Mouse (Mus musculus) stomach, embryonic 16.5 days (tissue): ENCODE results near the gene Taok1. TPM values are rescaled to one million over a fixed set of nuclear protein-coding genes. Genes with fewer than 3 reads are reported as not detected.

Experiments
- ATAC-seq: fragments of 200-750 bp; cut with Nextera tagmentation; 2 replicates; pipeline ENCODE4 v1.8.0; 2017; ENCODE audit warnings: moderate number of reproducible peaks, moderate TSS enrichment; ENCODE audit not compliant: insufficient read depth, low FRiP score
- H3K27ac ChIP-seq: fragments of 300-500 bp; sonication (generic); 2 replicates; pipeline ENCODE4 v1.5.1; 2014; ENCODE audit warnings: low read length
- H3K27me3 ChIP-seq: fragments of 300-500 bp; sonication (generic); 2 replicates; pipeline ENCODE4 v1.6.1; 2014; ENCODE audit warnings: low read length, control low read depth, mixed read lengths; ENCODE audit not compliant: control insufficient read depth, insufficient read depth
- H3K36me3 ChIP-seq: fragments of 300-500 bp; sonication (generic); 2 replicates; pipeline ENCODE4 v1.6.1; 2014; ENCODE audit warnings: low read length; ENCODE audit not compliant: control insufficient read depth, insufficient read depth
- H3K4me1 ChIP-seq: fragments of 300-500 bp; sonication (generic); 2 replicates; pipeline ENCODE4 v1.6.1; 2014; ENCODE audit warnings: low read length, control low read depth, mixed read lengths; ENCODE audit not compliant: control insufficient read depth, insufficient read depth
- H3K4me2 ChIP-seq: fragments of 300-500 bp; sonication (generic); 2 replicates; pipeline ENCODE4 v1.6.1; 2014; ENCODE audit warnings: low read depth, low read length, mixed read lengths
- H3K4me3 ChIP-seq: fragments of 300-500 bp; sonication (generic); replicated peaks from 2 replicates; pipeline ENCODE4 v1.5.1; 2014; ENCODE audit warnings: mild to moderate bottlenecking, low read length
- H3K9ac ChIP-seq: fragments of 300-500 bp; sonication (generic); 2 replicates; pipeline ENCODE4 v1.6.1; 2014; ENCODE audit warnings: low read length
- H3K9me3 ChIP-seq: fragments of 300-500 bp; sonication (generic); replicated peaks from 2 replicates; pipeline ENCODE4 v1.6.1; 2016; ENCODE audit warnings: low read length, control low read depth; ENCODE audit not compliant: control insufficient read depth
- WGBS: fragments of 180-500 bp; shearing (Covaris S2); extraction: QIAGEN DNeasy Blood & Tissue Kit; methylation state at CpG from one replicate; pipeline ENCODE4 v1.1.7; 2014; 5-methylcytosine and 5-hydroxymethylcytosine counted together
- polyA plus RNA-seq: library from polyadenylated mRNA; unstranded; fragments of >200 nt; fragmentation: Nextera tagmentation; extraction: Ambion mirVana; gene quantifications from 2 replicates; pipeline ENCODE4 v1.2.1, GENCODE M21; 2015

Gene Taok1
- polyA plus RNA-seq, 1 experiment from 2014 or later: 11.5 TPM

GRCm38 (mm10) chr11:77626596-77627535 lies 19.3 kb upstream of the Taok1 start:
- H3K27ac ChIP-seq: no peak overlapping the region
- H3K9ac ChIP-seq: no peak overlapping the region
- peaks cover 7% of the 10 kb centered on the region; the same call in 1 of the 2 replicates for H3K4me1 ChIP-seq
- H3K27me3 ChIP-seq: 0 out of 2 replicates have a peak, but pooled peaks cover 3% of the 10 kb centered on the region
- no peak overlapping the region for H3K4me3 ChIP-seq
- no peaks in the 10 kb centered on the region for H3K9me3 ChIP-seq
- 71% methylated on average over 5 of the region's 5 CpGs for WGBS
- no peaks in the 10 kb centered on the region for H3K36me3 ChIP-seq
- no peak for ATAC-seq
- no peak overlapping the region for H3K4me2 ChIP-seq

GRCm38 (mm10) chr11:77625061-77625855 lies 17.6 kb upstream of the Taok1 start:
- peak overlapping the region; percentile 36 for H3K4me3 ChIP-seq
- no peaks in the 10 kb centered on the region for H3K9me3 ChIP-seq
- 0 out of 2 replicates have a peak, but pooled peaks cover 3% of the 10 kb centered on the region for H3K27me3 ChIP-seq
- H3K4me2 ChIP-seq: peak overlapping the region; percentile 66
- 0 out of 2 replicates have a peak, but pooled peaks have one; percentile 22 for ATAC-seq
- peak overlapping the region; percentile 33 for H3K9ac ChIP-seq
- H3K4me1 ChIP-seq: peaks cover 7% of the 10 kb centered on the region; the same call in 1 of the 2 replicates
- WGBS: 10% methylated on average over 11 of the region's 11 CpGs
- H3K36me3 ChIP-seq: no peaks in the 10 kb centered on the region
- no peak overlapping the region for H3K27ac ChIP-seq

- under 1% methylated on average over 17 of the region's 17 CpGs for WGBS
- Histone ChIP-seq H3K36me3 (no peaks in the 10 kb centered on the region), H3K4me1 (peaks cover 7% of the 10 kb centered on the region; the same call in 1 of the 2 replicates), H3K9ac (peak overlapping the region; percentile 33), H3K4me3 (peak overlapping the region; percentile 36), H3K4me2 (peak overlapping the region; percentile 66), H3K27me3 (0 out of 2 replicates have a peak, but pooled peaks cover 3% of the 10 kb centered on the region), H3K9me3 (no peaks in the 10 kb centered on the region), H3K27ac (peak overlapping the region; percentile 21; the same call in 1 of the 2 replicates)
- ATAC-seq: peak; percentile 86; the same call in 1 of the 2 replicates
These were observed 16.9 kb upstream of the Taok1 start for GRCm38 (mm10) chr11:77624441-77625060.

DNA sequence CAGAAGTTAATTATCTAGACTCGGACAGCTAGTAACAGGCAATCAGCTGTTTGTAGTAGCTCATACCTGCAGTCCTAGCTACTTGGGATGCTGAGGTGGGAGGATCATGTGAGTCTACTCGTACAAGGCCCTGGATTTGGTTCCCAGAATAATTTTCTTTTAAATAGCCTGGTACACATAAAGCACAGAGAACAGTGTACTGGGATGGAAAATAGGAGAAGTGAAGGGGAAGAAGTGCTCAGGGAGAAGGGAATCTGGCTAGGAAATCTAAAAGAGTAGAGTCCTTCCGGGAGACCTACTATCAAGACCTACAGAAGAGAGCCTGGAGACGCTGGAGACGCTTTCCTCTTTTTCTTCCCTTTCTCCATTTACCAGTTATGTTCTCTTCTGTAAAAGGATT lies 16.4 kb upstream of the Taok1 start:
- 0 out of 2 replicates have a peak, but pooled peaks cover 3% of the 10 kb centered on the region for H3K27me3 ChIP-seq
- peak overlapping the region; percentile 18; the same call in 1 of the 2 replicates for H3K27ac ChIP-seq
- H3K4me1 ChIP-seq: peaks cover 7% of the 10 kb centered on the region; the same call in 1 of the 2 replicates
- no peaks in the 10 kb centered on the region for H3K36me3 ChIP-seq
- 32% methylated on average over 5 of the region's 5 CpGs for WGBS
- no peak for ATAC-seq
- H3K4me3 ChIP-seq: peak overlapping the region; percentile 36
- no peaks in the 10 kb centered on the region for H3K9me3 ChIP-seq
- peak overlapping the region; percentile 33; the same call in 1 of the 2 replicates for H3K9ac ChIP-seq
- peak overlapping the region; percentile 66 for H3K4me2 ChIP-seq

- no peak for ATAC-seq
- WGBS: 63% methylated on average over 5 of the region's 5 CpGs
- Histone ChIP-seq H3K9me3 (no peaks in the 10 kb centered on the region), H3K4me3 (no peak overlapping the region), H3K27me3 (0 out of 2 replicates have a peak, but pooled peaks cover 3% of the 10 kb centered on the region), H3K4me1 (peaks cover 7% of the 10 kb centered on the region; the same call in 1 of the 2 replicates), H3K27ac (no peak overlapping the region), H3K4me2 (no peak overlapping the region), H3K9ac (no peak overlapping the region), H3K36me3 (no peaks in the 10 kb centered on the region)
These were observed 14.4 kb upstream of the Taok1 start for GRCm38 (mm10) chr11:77621902-77622535.

DNA sequence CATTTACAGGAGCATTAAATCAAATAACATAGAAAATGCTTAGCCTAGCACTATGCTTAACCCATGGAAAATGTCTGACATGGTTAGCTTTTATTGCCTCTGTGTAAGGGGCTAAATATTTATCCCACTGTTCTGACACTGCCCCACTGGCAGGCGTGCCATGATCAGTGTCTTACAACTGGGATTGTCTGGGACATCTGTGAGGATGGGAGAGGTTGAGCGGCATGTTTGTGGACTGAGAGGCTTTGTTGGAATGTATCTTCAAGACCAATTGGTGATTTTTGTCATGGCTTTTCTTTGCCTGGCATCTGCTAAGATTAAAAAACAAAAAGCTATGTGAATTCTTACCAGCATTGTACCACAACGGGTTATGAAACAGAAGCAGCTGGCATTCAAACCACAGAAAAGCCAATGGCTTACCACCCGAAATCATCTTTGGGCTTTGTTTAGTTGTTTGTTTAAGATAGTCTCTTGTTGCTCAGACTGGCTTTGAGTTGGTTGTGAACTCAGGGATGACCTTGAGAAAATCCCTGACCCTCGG lies 7.5 kb upstream of the Taok1 start:
- Histone ChIP-seq H3K36me3 (no peaks in the 10 kb centered on the region), H3K9ac (no peak overlapping the region), H3K27ac (no peak overlapping the region), H3K4me3 (no peak overlapping the region), H3K9me3 (no peaks in the 10 kb centered on the region), H3K4me1 (no peaks in the 10 kb centered on the region), H3K4me2 (no peak overlapping the region), H3K27me3 (no peaks in the 10 kb centered on the region)
- no peak for ATAC-seq
- WGBS: 65% methylated on average over 5 of the region's 5 CpGs

GRCm38 (mm10) chr11:77606835-77607537 lies 629 bp downstream of the Taok1 start:
- peak; percentile 37 for ATAC-seq
- Histone ChIP-seq H3K27me3 (no peaks in the 10 kb centered on the region), H3K27ac (peak overlapping the region; percentile 96), H3K36me3 (no peaks in the 10 kb centered on the region), H3K9ac (peak overlapping the region; percentile 100), H3K4me1 (peaks cover 11% of the 10 kb centered on the region), H3K4me2 (peak overlapping the region; percentile 74), H3K4me3 (peak overlapping the region; percentile 100), H3K9me3 (no peaks in the 10 kb centered on the region)
- WGBS: 0% methylated on average over 42 of the region's 48 CpGs
